Mouse (Mus musculus): ENCODE measurements at regions not wholly inside any gene's neighbourhood (a gene's known extent, or its start where the extent isn't known, plus 50 kb on each side); places are given as distances from the start of the nearest gene placed in this dataset.

- H3K4me3 ChIP-seq = no peak overlapping the region
- no peak for TF ChIP-seq MYOG (IDR thresholded peaks at IDR 0.05; ENCODE audit: control insufficient read depth in 1 of 3, insufficient read depth in 1 of 3, insufficient read length in 2 of 3, low read depth in 2 of 3)
- TF ChIP-seq CEBPB (IDR thresholded peaks at IDR 0.05; ENCODE audit: insufficient read depth, poor library complexity, severe bottlenecking) = no peak
- no peak for TF ChIP-seq TCF3 (IDR thresholded peaks at IDR 0.05; ENCODE audit: insufficient read length, low read depth)
- TF ChIP-seq POLR2AphosphoS2 (IDR thresholded peaks at IDR 0.05; ENCODE audit: insufficient read length, low read depth) = no peak
- TF ChIP-seq MAX (IDR thresholded peaks at IDR 0.05; ENCODE audit: low read depth) = no peak
- TF ChIP-seq SRF (IDR thresholded peaks at IDR 0.05; ENCODE audit: control insufficient read depth, insufficient read length, low read depth) = no peak
- no peak for TF ChIP-seq POLR2A (IDR thresholded peaks at IDR 0.05; ENCODE audit: insufficient read length, low read depth)
- no peak for TF ChIP-seq E2F4 (IDR thresholded peaks at IDR 0.05; ENCODE audit: insufficient read depth)
- TF ChIP-seq MYOD1 (IDR thresholded peaks at IDR 0.05; ENCODE audit: control insufficient read depth in 1 of 3, insufficient read length in 2 of 3, low read depth in 2 of 3) = no peak
- no peak for TF ChIP-seq TCF12 (IDR thresholded peaks at IDR 0.05; ENCODE audit: insufficient read depth, poor library complexity, severe bottlenecking)
- TF ChIP-seq USF1 (IDR thresholded peaks at IDR 0.05; ENCODE audit: low read depth) = no peak
- H3K4me2 ChIP-seq (ENCODE audit: low read depth) = peak overlapping the region; percentile 88
Measured at GRCm38 (mm10) chr2:79510485-79511094, 54.0 kb upstream of the Cerkl start.

DNA sequence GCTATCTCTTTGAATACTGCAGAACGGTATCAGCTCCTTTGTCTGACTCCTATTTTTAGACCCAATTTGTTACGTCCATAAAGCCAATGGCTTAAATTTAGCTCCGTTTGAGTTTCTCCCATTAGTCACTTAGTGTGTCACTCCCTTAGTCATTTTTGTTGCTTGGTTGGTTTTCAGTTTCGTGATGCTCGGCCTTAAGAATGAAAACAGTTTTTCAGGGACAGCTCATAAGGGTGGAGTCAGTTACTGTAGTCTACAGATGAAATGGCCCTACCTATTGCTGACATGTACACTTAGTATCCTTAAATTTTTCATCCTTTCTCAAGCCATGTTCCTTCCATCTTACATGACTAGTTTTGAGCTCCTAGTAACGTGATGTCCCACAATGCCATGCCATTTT, 54.5 kb upstream of the Cerkl start:
- H3K27me3 ChIP-seq (ENCODE audit: control insufficient read depth, insufficient read depth, insufficient read length) = no peaks in the 10 kb centered on the region
- H3ac ChIP-seq (ENCODE audit: control insufficient read depth, insufficient read length) = no peak overlapping the region
- TF ChIP-seq REST (IDR thresholded peaks at IDR 0.05; ENCODE audit: insufficient read depth, insufficient read length) (no peak), USF1 (IDR thresholded peaks at IDR 0.05; ENCODE audit: low read depth) (no peak), MYOG (IDR thresholded peaks at IDR 0.05; ENCODE audit: control insufficient read depth in 1 of 3, insufficient read depth in 1 of 3, insufficient read length in 2 of 3, low read depth in 2 of 3) (no peak), MAX (IDR thresholded peaks at IDR 0.05; ENCODE audit: low read depth) (no peak), MYOD1 (IDR thresholded peaks at IDR 0.05; ENCODE audit: control insufficient read depth in 1 of 3, insufficient read length in 2 of 3, low read depth in 2 of 3) (no peak), E2F4 (IDR thresholded peaks at IDR 0.05; ENCODE audit: insufficient read depth) (no peak), POLR2AphosphoS2 (IDR thresholded peaks at IDR 0.05; ENCODE audit: insufficient read length, low read depth) (no peak), TCF3 (IDR thresholded peaks at IDR 0.05; ENCODE audit: insufficient read length, low read depth) (no peak), TCF12 (IDR thresholded peaks at IDR 0.05; ENCODE audit: insufficient read depth, poor library complexity, severe bottlenecking) (no peak), CEBPB (IDR thresholded peaks at IDR 0.05; ENCODE audit: insufficient read depth, poor library complexity, severe bottlenecking) (no peak), SRF (IDR thresholded peaks at IDR 0.05; ENCODE audit: control insufficient read depth, insufficient read length, low read depth) (no peak), POLR2A (IDR thresholded peaks at IDR 0.05; ENCODE audit: insufficient read length, low read depth) (no peak)
- peak overlapping the region; percentile 88 for H3K4me2 ChIP-seq (ENCODE audit: low read depth)
- H3K36me3 ChIP-seq (ENCODE audit: control insufficient read depth, insufficient read depth) = no peaks in the 10 kb centered on the region
- no peaks in the 10 kb centered on the region for H3K79me2 ChIP-seq (ENCODE audit: control insufficient read depth, insufficient read depth)
- peak overlapping the region; percentile 4 for H3K4me3 ChIP-seq

More at GRCm38 (mm10) chr2:79510485-79511094, 54.0 kb upstream of the Cerkl start:
- H3K36me3 ChIP-seq (ENCODE audit: control insufficient read depth, insufficient read depth) = no peaks in the 10 kb centered on the region
- no peak overlapping the region for H3ac ChIP-seq (ENCODE audit: control insufficient read depth, insufficient read length)
- no peaks in the 10 kb centered on the region for H3K27me3 ChIP-seq (ENCODE audit: control insufficient read depth, insufficient read depth, insufficient read length)
- no peaks in the 10 kb centered on the region for H3K79me2 ChIP-seq (ENCODE audit: control insufficient read depth, insufficient read depth)

DNA sequence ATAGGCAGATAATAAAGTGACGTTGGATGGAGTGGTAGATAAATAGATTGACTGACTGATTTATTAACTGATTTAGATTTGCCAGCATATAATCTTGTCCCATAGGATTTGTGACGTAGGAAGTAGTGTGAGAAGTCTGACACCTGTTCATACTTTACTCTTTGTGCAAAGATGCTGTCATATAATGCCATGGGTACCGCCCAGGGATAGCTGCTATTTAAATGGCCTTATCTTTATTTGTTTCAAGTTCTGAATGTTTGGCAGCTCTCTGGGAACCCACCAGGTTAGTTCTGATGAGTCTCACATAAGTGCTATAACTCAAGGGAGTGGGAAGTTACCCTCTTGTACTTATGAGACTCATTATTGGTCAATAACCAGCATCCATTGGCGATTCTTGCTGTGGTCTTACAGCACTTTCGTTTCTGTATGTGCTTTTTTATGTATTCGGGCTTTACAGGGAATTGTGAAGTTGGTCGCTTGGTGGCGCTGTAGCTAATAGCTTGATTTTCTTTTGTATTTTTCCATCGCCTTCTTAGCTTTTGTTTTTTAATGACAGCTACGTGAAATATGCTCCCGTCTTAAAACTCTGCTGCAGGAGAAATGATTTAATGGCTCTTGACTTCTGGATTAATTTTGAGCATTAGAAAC, 55.2 kb upstream of the Cerkl start:
- peak overlapping the region; percentile 4 for H3K4me3 ChIP-seq

GRCm38 (mm10) chr2:79512374-79512773, 55.8 kb upstream of the Cerkl start:
- no peak overlapping the region for H3ac ChIP-seq (ENCODE audit: control insufficient read depth, insufficient read length)
- no peaks in the 10 kb centered on the region for H3K27me3 ChIP-seq (ENCODE audit: control insufficient read depth, insufficient read depth, insufficient read length)
- peak overlapping the region; percentile 4 for H3K4me3 ChIP-seq
- peak overlapping the region; percentile 88 for H3K4me2 ChIP-seq (ENCODE audit: low read depth)
- no peaks in the 10 kb centered on the region for H3K36me3 ChIP-seq (ENCODE audit: control insufficient read depth, insufficient read depth)
- H3K79me2 ChIP-seq (ENCODE audit: control insufficient read depth, insufficient read depth) = no peaks in the 10 kb centered on the region
- TF ChIP-seq REST (IDR thresholded peaks at IDR 0.05; ENCODE audit: insufficient read depth, insufficient read length) (no peak), MAX (IDR thresholded peaks at IDR 0.05; ENCODE audit: low read depth) (no peak), TCF12 (IDR thresholded peaks at IDR 0.05; ENCODE audit: insufficient read depth, poor library complexity, severe bottlenecking) (no peak), TCF3 (IDR thresholded peaks at IDR 0.05; ENCODE audit: insufficient read length, low read depth) (no peak), MYOG (IDR thresholded peaks at IDR 0.05; ENCODE audit: control insufficient read depth in 1 of 3, insufficient read depth in 1 of 3, insufficient read length in 2 of 3, low read depth in 2 of 3) (no peak), POLR2AphosphoS2 (IDR thresholded peaks at IDR 0.05; ENCODE audit: insufficient read length, low read depth) (no peak), POLR2A (IDR thresholded peaks at IDR 0.05; ENCODE audit: insufficient read length, low read depth) (no peak), SRF (IDR thresholded peaks at IDR 0.05; ENCODE audit: control insufficient read depth, insufficient read length, low read depth) (no peak), USF1 (IDR thresholded peaks at IDR 0.05; ENCODE audit: low read depth) (no peak), CEBPB (IDR thresholded peaks at IDR 0.05; ENCODE audit: insufficient read depth, poor library complexity, severe bottlenecking) (no peak), E2F4 (IDR thresholded peaks at IDR 0.05; ENCODE audit: insufficient read depth) (no peak), MYOD1 (IDR thresholded peaks at IDR 0.05; ENCODE audit: control insufficient read depth in 1 of 3, insufficient read length in 2 of 3, low read depth in 2 of 3) (no peak)

More for the DNA sequence above, 55.2 kb upstream of the Cerkl start:
- H3K27me3 ChIP-seq (ENCODE audit: control insufficient read depth, insufficient read depth, insufficient read length) = no peaks in the 10 kb centered on the region
- TF ChIP-seq POLR2A (IDR thresholded peaks at IDR 0.05; ENCODE audit: insufficient read length, low read depth) (no peak), CEBPB (IDR thresholded peaks at IDR 0.05; ENCODE audit: insufficient read depth, poor library complexity, severe bottlenecking) (0 out of 2 replicates have a peak, but pooled peaks have one; percentile 44)
- peak overlapping the region; percentile 88 for H3K4me2 ChIP-seq (ENCODE audit: low read depth)
- no peaks in the 10 kb centered on the region for H3K36me3 ChIP-seq (ENCODE audit: control insufficient read depth, insufficient read depth)
- H3ac ChIP-seq (ENCODE audit: control insufficient read depth, insufficient read length) = no peak overlapping the region
- no peaks in the 10 kb centered on the region for H3K79me2 ChIP-seq (ENCODE audit: control insufficient read depth, insufficient read depth)
